Mouse (Mus musculus) liver, adult (tissue): ENCODE measurements around the gene Tmem63a.

ENCODE experiments used
- GATA4 ChIP-seq: IDR thresholded peaks from 2 replicates; pipeline ENCODE4 v1.6.1; 2014; ENCODE audit warnings: mild to moderate bottlenecking, low read length; ENCODE audit not compliant: insufficient replicate concordance

Gene Tmem63a

GRCm38 (mm10) chr1:180979484-180980251, 37.5 kb downstream of the Tmem63a start:
- TF ChIP-seq GATA4: no peak

DNA sequence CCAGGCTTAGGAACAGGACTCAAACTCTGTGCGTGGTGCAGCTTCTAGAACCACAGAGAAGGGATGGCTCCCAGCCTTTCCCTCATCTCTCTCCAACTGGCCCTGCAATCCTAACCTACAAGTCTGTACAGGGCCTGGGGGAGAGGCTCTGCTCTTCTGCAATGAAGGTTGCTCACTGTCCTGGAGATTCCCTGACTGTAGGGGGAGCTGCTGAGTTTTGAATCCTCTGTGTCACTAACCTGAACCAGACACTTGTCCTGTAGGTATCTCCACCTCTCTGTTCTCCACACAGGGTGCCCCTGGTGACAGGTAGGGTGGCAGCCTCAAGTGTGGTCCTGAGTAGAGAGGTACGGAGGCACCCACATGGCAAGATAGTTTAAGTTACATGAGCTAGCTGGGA, 38.3 kb downstream of the Tmem63a start:
- no peak for TF ChIP-seq GATA4

DNA sequence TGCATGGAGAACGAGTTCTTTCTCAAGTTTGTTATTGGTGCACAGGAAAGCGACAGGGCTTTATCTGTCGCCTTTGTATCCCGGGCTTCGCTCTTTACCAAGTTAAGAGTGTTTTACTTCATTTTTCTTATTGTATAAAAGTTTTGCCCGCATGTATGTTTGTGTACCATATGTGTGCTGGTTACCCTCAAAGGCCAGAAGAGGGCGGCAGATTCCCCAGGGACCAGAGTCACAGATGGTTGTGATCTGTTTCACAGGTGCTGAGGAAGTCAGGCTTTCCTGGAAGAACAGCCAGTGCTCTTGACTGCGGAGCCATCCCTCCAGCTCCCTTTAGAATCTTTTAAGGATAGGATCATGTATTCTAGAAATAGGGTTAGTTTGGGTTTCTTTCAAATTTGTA, 44.6 kb downstream of the Tmem63a start:
- no peak for TF ChIP-seq GATA4

DNA sequence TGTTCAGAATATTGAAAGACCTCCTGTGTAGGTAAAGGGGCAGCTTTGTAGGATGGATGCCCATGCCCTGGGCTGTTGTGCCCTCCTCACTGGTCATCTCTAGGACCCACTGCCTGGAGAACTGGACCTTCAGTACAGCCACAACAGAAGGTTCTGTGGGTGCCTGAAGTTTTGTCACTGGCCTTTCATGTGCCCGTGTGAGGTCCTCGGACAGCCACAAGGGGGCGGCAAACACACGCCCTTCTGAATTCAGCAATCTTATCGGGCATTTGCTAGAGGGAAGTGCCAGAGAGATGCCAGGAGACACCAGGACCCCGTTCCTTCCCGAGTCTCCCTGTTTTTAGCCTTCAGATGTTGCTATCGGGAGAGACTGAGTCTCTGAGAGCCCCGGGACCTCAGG, 45.6 kb downstream of the Tmem63a start:
- peak; percentile 65; the same call in 1 of the 2 replicates for TF ChIP-seq GATA4

DNA sequence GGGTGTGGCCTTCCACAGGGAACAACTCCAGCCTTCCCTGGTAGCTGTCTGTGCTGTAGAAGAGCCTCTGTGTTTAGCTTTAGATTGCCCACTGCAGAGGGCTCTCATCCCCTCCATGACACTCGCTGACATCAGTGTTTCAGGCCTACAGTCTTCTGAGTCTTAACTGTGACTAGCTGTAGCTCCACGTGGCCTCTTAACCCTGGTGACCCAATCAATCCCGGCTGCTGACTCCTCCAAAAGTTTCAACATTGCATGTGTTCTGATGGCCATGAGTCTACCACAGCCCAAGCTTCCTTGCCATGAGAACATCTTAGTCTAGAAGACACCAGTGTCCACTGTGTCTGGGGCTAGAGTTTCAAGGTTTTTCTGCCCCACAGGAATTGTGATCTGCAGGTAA, 48.5 kb downstream of the Tmem63a start:
- no peak for TF ChIP-seq GATA4

- TF ChIP-seq GATA4: no peak
Measured at GRCm38 (mm10) chr1:180992142-180992541, 50.0 kb downstream of the Tmem63a start.

GRCm38 (mm10) chr1:181000501-181001092, 58.5 kb downstream of the Tmem63a start:
- no peak for TF ChIP-seq GATA4

- TF ChIP-seq GATA4: no peak
Measured at GRCm38 (mm10) chr1:181001217-181001616, 59.1 kb downstream of the Tmem63a start.

DNA sequence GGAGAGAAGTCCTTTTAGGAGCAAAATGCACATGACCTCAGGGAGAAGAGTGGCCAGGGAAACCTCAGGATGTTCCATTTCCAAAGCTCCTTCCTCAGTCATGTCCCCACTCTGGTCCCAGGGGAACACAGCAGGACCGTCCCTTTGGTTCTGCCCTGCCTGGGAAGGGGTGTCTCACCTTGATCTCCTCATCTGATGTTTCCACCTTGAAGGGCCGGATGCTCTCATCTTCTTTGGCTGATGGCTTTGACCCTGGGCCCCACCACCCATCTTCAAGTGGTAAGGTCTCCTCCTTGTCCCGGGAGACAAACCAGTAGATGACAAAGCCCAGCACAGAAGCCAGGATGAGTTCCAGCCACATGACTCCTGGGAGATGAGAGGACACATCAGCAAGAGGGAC, 59.5 kb downstream of the Tmem63a start:
- no peak for TF ChIP-seq GATA4

- no peak for TF ChIP-seq GATA4
Measured at GRCm38 (mm10) chr1:181003790-181004189, 61.6 kb downstream of the Tmem63a start.

DNA sequence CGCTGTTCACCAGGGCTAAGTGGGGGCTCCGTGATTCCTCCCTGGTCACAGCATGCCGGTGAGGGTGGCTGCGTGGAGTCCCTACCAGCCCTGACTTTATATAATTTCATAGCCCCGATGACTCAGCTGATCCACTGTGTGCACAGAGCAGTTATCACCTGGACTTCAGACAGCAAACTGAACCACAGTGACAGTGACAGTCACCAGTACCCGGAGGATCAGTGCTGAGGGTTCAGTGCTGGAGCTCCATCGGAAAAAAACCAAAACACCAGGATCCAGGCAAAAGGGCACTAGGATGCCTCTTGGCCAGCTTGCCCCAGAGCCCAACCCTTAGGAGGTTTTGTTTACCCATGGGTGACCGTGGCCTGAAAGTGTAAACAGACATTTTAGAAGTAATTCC, 63.2 kb downstream of the Tmem63a start:
- TF ChIP-seq GATA4: peak; percentile 84; the same call in 1 of the 2 replicates

DNA sequence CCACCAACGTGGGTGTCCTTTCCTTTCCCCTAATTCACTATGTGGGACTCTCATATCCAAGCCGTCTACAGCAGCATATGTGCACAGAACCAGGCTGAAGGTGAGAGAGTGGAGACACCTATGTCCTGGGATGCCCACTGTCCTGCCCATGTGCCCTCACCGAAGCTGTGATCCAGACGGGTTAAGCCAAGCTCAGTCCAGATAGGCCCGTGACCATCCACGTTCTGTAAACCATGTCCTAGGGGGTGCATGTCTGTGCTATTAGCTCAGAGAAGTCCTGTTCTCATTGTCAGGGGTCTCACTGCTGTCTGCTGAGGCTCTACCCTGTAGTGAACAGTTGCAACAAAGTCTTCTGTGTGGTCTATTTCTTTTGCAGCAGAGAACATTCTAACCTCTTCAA, 65.7 kb downstream of the Tmem63a start:
- TF ChIP-seq GATA4: no peak

GRCm38 (mm10) chr1:181008266-181008665, 66.1 kb downstream of the Tmem63a start:
- no peak for TF ChIP-seq GATA4

- TF ChIP-seq GATA4: no peak
Measured at GRCm38 (mm10) chr1:181009011-181009590, 67.0 kb downstream of the Tmem63a start.

DNA sequence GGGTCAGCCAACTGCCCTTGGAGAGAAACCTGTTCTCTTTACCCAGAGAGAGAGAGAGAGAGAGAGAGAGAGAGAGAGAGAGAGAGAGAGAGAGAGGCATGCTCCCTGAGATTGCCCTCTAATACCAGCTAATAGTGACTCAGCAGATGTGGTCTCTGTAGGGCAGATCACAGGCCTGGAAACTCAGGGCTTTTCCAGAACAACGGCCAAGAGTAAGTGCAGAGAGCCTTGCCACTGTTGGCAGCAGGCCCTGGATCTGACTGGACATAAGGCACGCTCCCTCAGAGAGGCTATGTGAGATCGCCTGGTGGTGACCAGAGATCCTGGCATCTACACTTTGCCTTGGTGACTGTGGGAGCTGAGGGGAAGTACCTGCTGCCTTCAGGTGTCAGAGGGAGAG, 67.6 kb downstream of the Tmem63a start:
- TF ChIP-seq GATA4: peak; percentile 90
